Mouse (Mus musculus): ENCODE measurements around the gene Trio. TPM values are rescaled to one million over a fixed set of nuclear protein-coding genes. Genes with fewer than 3 reads are reported as not detected.

The Trio gene
- polyA plus RNA-seq, 1 experiment = 56.3 TPM

DNA sequence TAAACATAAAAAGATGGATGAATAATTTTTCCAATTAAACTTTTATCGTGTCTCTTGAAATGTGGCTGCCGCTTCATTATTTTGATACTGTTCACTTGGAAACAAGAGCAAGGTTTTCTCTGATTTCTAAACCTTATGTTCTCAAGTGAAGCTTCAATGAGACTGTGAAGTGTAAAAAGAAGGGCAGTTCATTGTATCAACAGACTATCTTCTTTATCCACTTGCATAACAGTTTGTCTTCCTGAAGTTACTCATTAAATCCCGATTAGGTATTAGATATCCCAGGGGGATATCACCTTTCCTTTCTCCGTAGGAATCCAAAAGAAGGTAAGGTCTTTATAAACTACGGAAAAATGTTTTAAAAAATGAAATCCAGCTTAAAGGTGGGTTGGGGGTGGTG lies 44.6 kb upstream of the Trio start:
- Histone ChIP-seq H3K36me3 (ENCODE audit: control insufficient read depth, insufficient read depth) (no peaks in the 10 kb centered on the region), H3K79me2 (ENCODE audit: control insufficient read depth, insufficient read depth) (no peaks in the 10 kb centered on the region), H3ac (ENCODE audit: control insufficient read depth, insufficient read length) (no peak overlapping the region), H3K4me2 (ENCODE audit: low read depth) (peak overlapping the region; percentile 76), H3K4me3 (no peak overlapping the region), H3K27me3 (ENCODE audit: control insufficient read depth, insufficient read depth, insufficient read length) (no peaks in the 10 kb centered on the region)
- TF ChIP-seq CEBPB (IDR thresholded peaks at IDR 0.05; ENCODE audit: insufficient read depth, poor library complexity, severe bottlenecking) = no peak
- TF ChIP-seq TCF3 (IDR thresholded peaks at IDR 0.05; ENCODE audit: insufficient read length, low read depth) = no peak
- no peak for TF ChIP-seq SRF (IDR thresholded peaks at IDR 0.05; ENCODE audit: control insufficient read depth, insufficient read length, low read depth)
- TF ChIP-seq POLR2AphosphoS2 (IDR thresholded peaks at IDR 0.05; ENCODE audit: insufficient read length, low read depth) = no peak
- TF ChIP-seq USF1 (IDR thresholded peaks at IDR 0.05; ENCODE audit: low read depth) = no peak
- TF ChIP-seq E2F4 (IDR thresholded peaks at IDR 0.05; ENCODE audit: insufficient read depth) = no peak

GRCm38 (mm10) chr15:28067373-28067772 lies 41.7 kb upstream of the Trio start:
- Histone ChIP-seq H3ac (ENCODE audit: control insufficient read depth, insufficient read length) (no peak overlapping the region), H3K36me3 (ENCODE audit: control insufficient read depth, insufficient read depth) (no peaks in the 10 kb centered on the region), H3K27me3 (ENCODE audit: control insufficient read depth, insufficient read depth, insufficient read length) (no peaks in the 10 kb centered on the region), H3K4me3 (no peak overlapping the region), H3K79me2 (ENCODE audit: control insufficient read depth, insufficient read depth) (no peaks in the 10 kb centered on the region), H3K4me2 (ENCODE audit: low read depth) (no peak overlapping the region)
- no peak for TF ChIP-seq MYOD1 (IDR thresholded peaks at IDR 0.05; ENCODE audit: control insufficient read depth in 1 of 3, insufficient read length in 2 of 3, low read depth in 2 of 3)
- TF ChIP-seq E2F4 (IDR thresholded peaks at IDR 0.05; ENCODE audit: insufficient read depth) = no peak

GRCm38 (mm10) chr15:28066468-28066867 lies 40.8 kb upstream of the Trio start:
- H3K4me3 ChIP-seq = no peak overlapping the region
- no peaks in the 10 kb centered on the region for H3K36me3 ChIP-seq (ENCODE audit: control insufficient read depth, insufficient read depth)
- H3K4me2 ChIP-seq (ENCODE audit: low read depth) = no peak overlapping the region
- H3K27me3 ChIP-seq (ENCODE audit: control insufficient read depth, insufficient read depth, insufficient read length) = no peaks in the 10 kb centered on the region
- no peaks in the 10 kb centered on the region for H3K79me2 ChIP-seq (ENCODE audit: control insufficient read depth, insufficient read depth)
- TF ChIP-seq E2F4 (IDR thresholded peaks at IDR 0.05; ENCODE audit: insufficient read depth) (no peak), TCF12 (IDR thresholded peaks at IDR 0.05; ENCODE audit: insufficient read depth, poor library complexity, severe bottlenecking) (no peak)
- H3ac ChIP-seq (ENCODE audit: control insufficient read depth, insufficient read length) = no peak overlapping the region

DNA sequence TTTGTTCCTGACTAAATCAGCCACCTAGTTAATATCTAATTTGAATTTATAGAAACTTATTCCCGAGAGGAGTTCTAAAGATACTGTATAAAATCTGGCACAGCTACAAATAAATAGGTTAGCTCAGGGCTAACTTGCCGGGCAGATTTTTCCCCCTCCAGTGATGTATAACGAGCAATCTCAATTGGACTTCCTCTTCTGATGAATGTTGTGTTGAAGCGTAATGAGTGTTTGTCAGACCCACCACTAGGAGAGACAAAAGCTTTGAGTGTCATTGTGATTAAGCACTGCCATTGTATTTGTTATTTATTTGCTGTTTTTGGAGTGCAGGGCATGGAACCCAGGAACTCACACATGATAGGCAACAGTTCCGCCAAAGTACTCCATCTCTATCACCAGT lies 39.9 kb upstream of the Trio start:
- Histone ChIP-seq H3K4me3 (no peak overlapping the region), H3ac (ENCODE audit: control insufficient read depth, insufficient read length) (no peak overlapping the region), H3K27me3 (ENCODE audit: control insufficient read depth, insufficient read depth, insufficient read length) (no peaks in the 10 kb centered on the region), H3K4me2 (ENCODE audit: low read depth) (no peak overlapping the region), H3K36me3 (ENCODE audit: control insufficient read depth, insufficient read depth) (no peaks in the 10 kb centered on the region), H3K79me2 (ENCODE audit: control insufficient read depth, insufficient read depth) (no peaks in the 10 kb centered on the region)
- TF ChIP-seq POLR2A (IDR thresholded peaks at IDR 0.05; ENCODE audit: insufficient read length, low read depth) = no peak
- TF ChIP-seq E2F4 (IDR thresholded peaks at IDR 0.05; ENCODE audit: insufficient read depth) = no peak

DNA sequence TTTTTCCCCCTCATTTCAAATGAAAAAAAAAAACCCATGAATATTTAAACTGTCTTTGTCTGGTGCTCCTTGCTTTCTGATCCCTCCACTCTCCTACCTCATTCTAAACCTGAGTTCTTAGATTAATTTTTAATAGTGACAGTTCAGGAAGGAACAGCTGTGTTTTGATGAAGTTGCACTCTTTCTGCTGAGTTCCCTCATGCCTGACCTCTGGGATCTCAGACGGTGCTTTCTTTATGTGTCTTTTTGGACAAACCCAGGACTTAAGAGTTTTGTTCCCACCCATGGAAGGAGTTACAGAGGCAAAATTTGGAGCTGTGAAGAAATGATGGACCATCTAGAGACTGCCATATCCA lies 39.1 kb upstream of the Trio start:
- Histone ChIP-seq H3K4me2 (ENCODE audit: low read depth) (no peak overlapping the region), H3ac (ENCODE audit: control insufficient read depth, insufficient read length) (no peak overlapping the region), H3K79me2 (ENCODE audit: control insufficient read depth, insufficient read depth) (no peaks in the 10 kb centered on the region), H3K4me3 (no peak overlapping the region), H3K36me3 (ENCODE audit: control insufficient read depth, insufficient read depth) (no peaks in the 10 kb centered on the region), H3K27me3 (ENCODE audit: control insufficient read depth, insufficient read depth, insufficient read length) (no peaks in the 10 kb centered on the region)
- TF ChIP-seq MAX (IDR thresholded peaks at IDR 0.05; ENCODE audit: low read depth) = no peak
- no peak for TF ChIP-seq E2F4 (IDR thresholded peaks at IDR 0.05; ENCODE audit: insufficient read depth)
- TF ChIP-seq POLR2A (IDR thresholded peaks at IDR 0.05; ENCODE audit: insufficient read length, low read depth) = no peak
- no peak for TF ChIP-seq TCF12 (IDR thresholded peaks at IDR 0.05; ENCODE audit: insufficient read depth, poor library complexity, severe bottlenecking)
- no peak for TF ChIP-seq SRF (IDR thresholded peaks at IDR 0.05; ENCODE audit: control insufficient read depth, insufficient read length, low read depth)

GRCm38 (mm10) chr15:28064081-28064732 lies 38.6 kb upstream of the Trio start:
- H3K27me3 ChIP-seq (ENCODE audit: control insufficient read depth, insufficient read depth, insufficient read length) = no peaks in the 10 kb centered on the region
- H3K79me2 ChIP-seq (ENCODE audit: control insufficient read depth, insufficient read depth) = no peaks in the 10 kb centered on the region
- H3K36me3 ChIP-seq (ENCODE audit: control insufficient read depth, insufficient read depth) = no peaks in the 10 kb centered on the region
- H3K4me3 ChIP-seq = no peak overlapping the region
- H3ac ChIP-seq (ENCODE audit: control insufficient read depth, insufficient read length) = no peak overlapping the region
- no peak overlapping the region for H3K4me2 ChIP-seq (ENCODE audit: low read depth)
- TF ChIP-seq CEBPB (IDR thresholded peaks at IDR 0.05; ENCODE audit: insufficient read depth, poor library complexity, severe bottlenecking) (no peak), SRF (IDR thresholded peaks at IDR 0.05; ENCODE audit: control insufficient read depth, insufficient read length, low read depth) (peak; percentile 17)

GRCm38 (mm10) chr15:28063466-28063865 lies 37.8 kb upstream of the Trio start:
- no peak overlapping the region for H3ac ChIP-seq (ENCODE audit: control insufficient read depth, insufficient read length)
- no peak overlapping the region for H3K4me2 ChIP-seq (ENCODE audit: low read depth)
- TF ChIP-seq MAX (IDR thresholded peaks at IDR 0.05; ENCODE audit: low read depth) (no peak), E2F4 (IDR thresholded peaks at IDR 0.05; ENCODE audit: insufficient read depth) (no peak), POLR2AphosphoS2 (IDR thresholded peaks at IDR 0.05; ENCODE audit: insufficient read length, low read depth) (no peak), MYOD1 (IDR thresholded peaks at IDR 0.05; ENCODE audit: control insufficient read depth in 1 of 3, insufficient read length in 2 of 3, low read depth in 2 of 3) (no peak), TCF12 (IDR thresholded peaks at IDR 0.05; ENCODE audit: insufficient read depth, poor library complexity, severe bottlenecking) (peak; percentile 16), USF1 (IDR thresholded peaks at IDR 0.05; ENCODE audit: low read depth) (peak; percentile 61), SRF (IDR thresholded peaks at IDR 0.05; ENCODE audit: control insufficient read depth, insufficient read length, low read depth) (no peak), MYOG (IDR thresholded peaks at IDR 0.05; ENCODE audit: control insufficient read depth in 1 of 3, insufficient read depth in 1 of 3, insufficient read length in 2 of 3, low read depth in 2 of 3) (no peak), REST (IDR thresholded peaks at IDR 0.05; ENCODE audit: insufficient read depth, insufficient read length) (no peak), CEBPB (IDR thresholded peaks at IDR 0.05; ENCODE audit: insufficient read depth, poor library complexity, severe bottlenecking) (0 out of 2 replicates have a peak, but pooled peaks have one; percentile 11), POLR2A (IDR thresholded peaks at IDR 0.05; ENCODE audit: insufficient read length, low read depth) (no peak), TCF3 (IDR thresholded peaks at IDR 0.05; ENCODE audit: insufficient read length, low read depth) (no peak)
- H3K36me3 ChIP-seq (ENCODE audit: control insufficient read depth, insufficient read depth) = no peaks in the 10 kb centered on the region
- no peaks in the 10 kb centered on the region for H3K79me2 ChIP-seq (ENCODE audit: control insufficient read depth, insufficient read depth)
- H3K4me3 ChIP-seq = no peak overlapping the region
- no peaks in the 10 kb centered on the region for H3K27me3 ChIP-seq (ENCODE audit: control insufficient read depth, insufficient read depth, insufficient read length)

Data from myocyte (in vitro differentiated cells).